Mouse (Mus musculus) spleen, postnatal 10 days (tissue): ENCODE results near the gene Cabp4.

Experiments
- DNase-seq, 2 experiments: peaks; one replicate each; pipeline ENCODE4 v3.0.0; 2021 to 2022; ENCODE audit warnings: low spot score in 2 of 2

The Cabp4 gene

DNA sequence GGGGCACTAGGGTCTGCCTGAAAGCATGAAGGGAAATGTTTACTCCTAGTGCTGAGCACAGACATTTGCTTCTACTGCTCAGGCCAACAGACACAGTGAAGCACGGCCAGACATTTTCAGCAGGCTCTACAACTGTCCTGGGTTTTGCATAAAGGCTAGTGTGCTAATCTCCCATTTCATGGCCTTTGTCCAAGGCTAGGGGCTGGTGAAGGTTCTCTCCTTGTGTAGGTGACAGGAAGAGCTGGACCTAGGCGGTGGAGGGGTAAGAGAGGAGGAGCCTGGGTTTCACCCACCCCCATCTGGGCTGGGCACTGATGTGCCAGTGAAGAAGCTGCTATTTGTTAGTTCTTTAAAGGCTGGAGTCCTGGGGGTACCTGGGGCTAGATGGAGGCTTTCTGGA is 20.9 kb upstream of the Cabp4 start:
- DNase-seq = no peak

DNA sequence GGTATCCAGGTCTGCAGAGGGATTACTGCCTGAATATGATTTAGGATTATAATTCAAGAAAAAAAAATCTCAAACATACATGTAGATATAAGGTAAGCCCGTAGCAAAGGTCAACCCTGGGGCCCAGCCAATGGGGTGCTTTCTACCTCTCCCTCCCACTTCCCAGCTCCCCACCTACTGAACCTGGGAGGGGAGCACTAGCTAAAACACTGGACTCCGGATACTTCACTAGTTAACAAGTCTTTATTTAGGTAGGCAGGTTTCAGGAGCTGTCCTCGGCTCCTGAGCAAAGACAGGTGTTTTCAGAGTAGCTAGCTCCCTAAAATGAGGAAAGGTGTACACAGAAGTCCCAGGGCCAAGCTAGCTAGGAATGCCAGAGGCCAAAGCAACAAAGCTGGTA is 20.3 kb upstream of the Cabp4 start:
- no peak for DNase-seq

DNA sequence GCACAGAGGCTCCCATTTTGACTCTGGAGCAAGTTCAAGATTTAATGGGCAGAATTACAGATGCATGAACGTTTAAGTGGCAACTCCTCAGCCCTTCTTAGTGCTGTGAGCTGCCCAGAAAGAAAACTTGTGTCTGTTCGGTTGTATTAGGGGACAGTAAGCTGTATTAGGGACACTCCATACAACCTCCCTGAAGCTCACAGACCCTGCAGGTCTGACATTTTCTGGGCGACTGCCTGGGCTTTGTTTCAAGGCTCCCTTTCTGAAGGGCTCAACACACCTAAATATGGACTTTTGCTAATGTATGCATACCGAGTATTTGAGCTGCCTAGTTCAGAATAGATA is 19.7 kb upstream of the Cabp4 start:
- DNase-seq = no peak

DNA sequence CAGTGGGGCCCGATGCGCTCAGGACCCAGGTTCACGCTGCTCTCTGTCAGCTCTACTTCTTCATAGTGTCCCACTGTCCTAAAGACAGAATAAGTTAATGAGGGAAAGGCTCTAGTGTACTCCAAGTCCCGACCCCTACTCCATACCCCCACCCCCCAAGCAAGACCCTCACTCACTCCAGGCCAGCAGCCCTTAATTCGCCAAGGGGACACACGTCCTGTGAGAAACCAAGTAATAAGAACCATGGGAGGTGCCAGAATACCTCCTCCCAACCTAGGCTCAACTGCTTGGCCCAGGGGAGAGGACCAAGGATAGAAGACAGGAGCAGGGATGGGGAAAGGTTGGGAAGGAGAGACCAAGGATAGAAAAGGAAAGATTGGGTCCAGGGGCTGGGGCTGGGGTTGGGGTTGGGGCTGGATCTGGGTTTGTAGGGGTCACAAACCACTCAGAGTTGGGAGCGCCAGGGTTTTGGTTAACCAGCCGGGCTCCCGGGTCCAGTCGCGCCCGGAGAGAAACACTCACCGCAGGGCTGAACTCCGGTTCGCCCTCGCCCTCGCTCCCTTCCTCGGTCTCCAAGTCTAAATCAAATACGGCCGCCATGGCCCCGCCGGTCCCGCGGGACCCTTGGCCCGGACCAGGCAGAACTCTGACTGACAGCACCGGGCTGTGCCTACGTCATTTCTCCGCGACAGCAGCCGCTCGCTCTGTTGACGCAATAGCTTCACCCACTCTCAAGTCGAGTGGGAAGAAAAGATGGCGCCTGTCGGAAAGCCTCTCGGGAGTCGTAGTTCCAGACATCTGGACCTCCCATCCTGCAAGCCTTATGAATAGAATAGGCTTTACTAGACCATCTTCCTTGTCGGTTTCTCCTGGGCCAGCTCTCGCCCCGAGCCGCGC is 19.1 kb upstream of the Cabp4 start, which contains the start of gene Rps6kb2:
Gene Rps6kb2, minus strand, starts transcription at position 709 of the 897 bp plus-strand sequence.
- DNase-seq = peak; percentile 95 to 97

DNA sequence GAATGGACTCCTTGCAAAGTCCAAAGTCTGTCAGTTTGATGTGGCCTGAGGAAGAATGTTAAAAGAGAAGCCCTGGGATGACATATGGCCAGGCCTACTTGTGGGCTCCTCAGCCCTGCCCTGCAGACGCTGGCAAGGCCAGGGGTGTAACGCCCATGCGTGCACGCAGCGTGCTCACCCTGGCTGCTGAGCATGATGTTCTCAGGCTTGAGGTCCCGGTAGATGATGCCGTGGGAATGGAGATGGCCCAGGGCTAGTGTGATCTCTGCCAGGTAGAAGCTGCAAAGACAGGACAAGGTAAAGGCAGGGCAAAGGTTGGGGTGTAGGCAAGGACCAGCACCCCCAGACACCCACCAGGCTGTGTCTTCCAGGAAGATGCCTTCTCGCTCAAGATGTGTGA is 15.2 kb upstream of the Cabp4 start:
- DNase-seq = no peak

DNA sequence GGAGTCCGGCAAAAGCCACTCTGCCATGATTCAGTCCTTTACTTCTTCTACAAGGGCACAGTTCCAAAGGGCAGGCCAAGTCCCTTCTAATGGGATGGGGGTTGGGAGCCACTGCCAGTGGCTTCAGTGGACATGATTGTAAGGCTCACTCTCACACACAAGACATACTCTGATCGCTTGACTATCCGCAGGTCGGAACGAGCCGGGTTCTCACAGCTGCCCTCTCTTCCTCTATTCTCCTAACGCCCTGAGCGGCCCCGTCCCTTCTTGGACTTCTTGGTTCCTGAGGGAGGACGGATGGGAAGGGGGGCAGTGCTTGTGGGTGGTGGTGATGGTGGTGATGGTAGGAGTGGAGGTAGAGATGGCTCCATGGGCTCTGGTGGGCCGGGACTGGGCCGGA is 12.9 kb upstream of the Cabp4 start:
- DNase-seq = no peak

DNA sequence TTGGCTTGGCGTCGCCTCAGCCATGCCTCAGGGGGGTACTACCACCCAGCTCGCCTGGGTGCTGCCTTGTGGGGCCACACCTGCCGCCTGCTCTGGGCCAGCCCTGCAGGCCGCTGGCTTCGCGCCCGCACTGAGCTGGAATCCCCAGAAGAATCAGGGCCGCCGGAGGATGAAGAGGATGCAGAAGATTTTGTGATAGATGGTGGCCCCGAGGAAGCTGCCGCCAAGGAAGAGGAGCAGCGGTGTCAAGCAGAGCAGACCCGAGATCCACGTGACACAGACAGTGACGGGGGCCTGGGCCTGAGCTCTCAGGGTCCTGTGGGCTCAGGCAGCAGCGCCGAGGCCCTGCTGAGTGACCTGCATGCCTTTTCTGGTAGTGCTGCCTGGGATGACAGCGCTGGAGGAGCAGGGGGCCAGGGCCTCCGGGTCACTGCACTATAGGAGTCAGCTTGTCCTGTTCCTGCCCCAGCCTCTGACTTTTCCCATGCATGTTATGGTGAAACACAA is 12.3 kb upstream of the Cabp4 start:
- DNase-seq = no peak

DNA sequence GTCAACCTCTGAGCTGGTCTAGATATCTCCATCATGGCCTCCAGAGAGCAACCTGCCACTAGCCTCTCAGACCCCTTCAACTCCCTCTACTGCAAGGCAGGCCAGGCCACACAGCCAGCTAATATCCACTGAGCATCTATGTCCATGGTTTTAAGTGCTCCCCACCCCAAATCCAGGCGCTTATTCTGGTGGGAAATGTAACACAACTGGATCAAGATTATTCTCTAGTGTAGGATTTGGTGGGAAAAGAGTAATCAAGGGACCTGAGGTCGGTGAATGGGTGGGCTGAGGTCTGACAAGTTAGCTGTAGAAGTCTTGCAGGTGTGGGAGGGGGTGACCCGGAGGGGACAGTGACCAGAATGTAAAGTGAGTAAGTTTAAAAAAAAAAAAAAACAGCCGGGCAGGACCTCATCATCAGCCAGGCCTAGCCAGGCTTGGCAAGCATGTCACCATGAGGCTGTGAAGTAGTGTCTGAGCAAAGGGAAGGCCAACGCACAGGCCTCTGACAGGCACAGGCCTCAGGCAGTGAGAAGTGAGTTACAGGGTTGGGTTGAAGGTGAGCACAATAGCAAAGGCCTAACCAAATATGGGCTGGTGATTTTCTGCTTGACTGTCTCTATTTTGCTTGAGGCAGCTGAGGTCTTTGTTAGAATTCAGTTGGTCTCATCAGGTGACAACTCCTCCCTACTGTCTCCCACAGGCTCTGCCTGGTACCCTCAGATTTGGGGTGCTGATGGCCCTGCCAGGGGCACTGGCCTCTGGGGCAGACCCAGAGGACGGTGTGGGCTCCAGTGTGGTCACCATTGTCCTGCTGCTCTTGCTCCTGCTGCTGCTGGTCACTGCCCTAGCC is 11.6 kb upstream of the Cabp4 start:
- DNase-seq = peak; percentile 31 to 58

DNA sequence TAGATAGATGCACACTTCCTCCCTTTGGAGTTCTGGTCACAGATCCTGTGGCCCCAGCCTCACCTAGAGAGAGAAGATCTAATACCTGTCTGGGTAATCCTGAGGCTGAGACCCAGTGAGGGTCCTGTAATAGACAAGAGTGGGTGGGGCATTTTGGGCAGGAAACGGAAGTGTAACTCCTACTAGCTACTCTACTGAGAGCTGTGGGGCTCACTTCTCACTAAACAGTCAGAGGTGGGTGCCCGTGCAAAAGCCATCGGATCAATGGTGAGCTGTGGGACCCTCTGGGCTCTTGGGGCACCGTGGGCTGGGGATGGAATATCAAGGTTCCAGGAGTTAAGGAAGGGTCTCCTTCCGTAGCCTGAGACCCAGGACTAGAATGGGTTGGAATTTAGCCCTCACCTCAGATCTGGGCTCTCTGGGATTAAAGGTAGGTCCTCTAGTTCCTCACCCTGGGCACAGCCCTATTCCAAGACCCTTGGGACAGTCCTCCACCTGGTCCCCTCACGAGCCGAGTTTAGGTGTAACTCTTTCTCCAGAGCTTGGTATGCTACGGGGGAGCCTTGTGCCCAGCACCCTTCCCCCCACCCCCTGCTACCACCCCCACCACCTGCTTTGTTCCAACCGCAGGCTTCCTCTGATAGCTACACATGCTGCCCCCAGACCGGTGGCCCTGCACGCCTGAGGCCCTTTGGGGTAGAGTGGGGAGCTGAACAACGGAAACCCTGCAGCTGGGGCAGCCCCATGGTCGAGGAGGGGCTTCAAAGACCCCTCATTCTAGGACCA is 10.8 kb upstream of the Cabp4 start:
- DNase-seq = peak in 1 of 2 experiments; percentile 73

DNA sequence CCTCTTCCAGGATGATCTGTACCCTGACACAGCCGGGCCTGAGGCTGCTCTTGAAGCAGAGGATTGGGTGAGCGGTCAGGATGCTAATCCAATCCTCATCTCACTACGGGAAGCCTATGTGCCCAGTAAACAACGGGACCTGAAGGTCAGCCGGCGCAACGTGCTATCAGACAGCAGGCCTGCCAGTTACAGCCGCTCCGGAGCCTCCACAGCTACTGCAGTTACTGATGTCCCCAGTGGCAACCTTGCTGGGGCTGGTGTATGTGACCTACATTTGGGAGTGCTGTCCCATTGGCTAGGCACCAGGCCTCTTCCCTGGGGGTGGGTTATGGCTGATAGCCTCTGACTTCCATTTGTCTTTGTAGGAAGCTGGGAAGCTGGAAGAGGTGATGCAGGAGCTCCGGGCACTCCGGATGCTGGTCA is 9.4 kb upstream of the Cabp4 start, which contains the start of gene Ptprcap:
Gene Ptprcap, plus strand, starts transcription at position 373 of the 423 bp plus-strand sequence.
- DNase-seq = no peak

DNA sequence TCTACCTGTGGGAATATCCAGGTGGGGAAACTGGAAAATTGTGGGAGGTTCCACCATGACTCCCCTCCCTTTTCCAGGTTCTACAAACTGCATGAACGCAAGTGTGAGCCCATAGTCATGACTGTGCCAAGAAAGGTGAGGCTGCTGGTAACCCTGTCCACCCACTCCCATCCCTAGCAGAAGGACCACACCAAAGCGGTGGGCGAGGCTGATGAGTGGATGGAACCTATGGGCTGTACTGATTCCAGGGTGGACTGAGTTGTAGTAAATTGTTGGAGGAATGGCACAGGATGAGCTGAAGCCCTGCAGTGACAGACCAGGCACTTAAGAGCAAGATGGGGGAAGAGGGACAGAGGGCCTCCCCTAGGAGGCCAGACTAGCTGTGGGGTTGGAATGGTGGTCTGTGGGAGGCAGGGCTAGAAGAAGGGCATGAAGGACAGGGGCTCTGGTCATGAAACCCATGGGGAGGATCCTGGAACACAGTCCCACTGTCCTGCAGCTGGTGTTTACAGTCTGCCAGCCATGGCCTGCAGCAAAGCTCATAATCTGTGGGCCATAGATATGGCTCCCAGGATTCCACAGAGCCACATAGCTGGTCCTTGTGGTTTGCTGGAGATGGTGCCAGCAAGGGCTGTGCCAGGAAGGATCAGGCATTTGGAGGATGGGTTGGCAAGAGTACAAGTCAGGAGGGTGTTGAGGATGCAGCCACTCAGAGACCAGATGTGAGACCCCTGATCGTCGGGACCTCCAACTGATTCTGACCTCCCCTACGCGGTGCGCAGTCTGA is 8.8 kb upstream of the Cabp4 start:
- no peak for DNase-seq

DNA sequence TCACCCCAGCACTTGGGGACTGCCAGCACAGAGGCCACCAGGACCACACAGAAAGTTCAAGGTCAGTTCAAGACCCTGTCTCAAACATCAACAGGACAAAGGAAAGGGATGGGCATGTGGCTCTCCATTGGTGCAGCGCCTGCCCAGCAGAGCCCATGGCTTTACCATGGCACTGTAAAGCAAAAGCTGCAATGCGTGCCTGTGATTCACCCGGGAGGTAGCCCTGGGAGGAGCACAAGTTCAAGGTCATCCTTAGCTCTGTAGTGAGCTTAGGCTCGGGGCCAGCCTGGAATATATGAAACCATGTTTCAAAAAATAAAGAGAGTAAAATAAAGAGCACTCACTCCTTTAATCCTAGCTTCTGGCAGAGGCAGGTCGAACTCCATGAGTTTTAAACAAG is 8.1 kb upstream of the Cabp4 start:
- no peak for DNase-seq

DNA sequence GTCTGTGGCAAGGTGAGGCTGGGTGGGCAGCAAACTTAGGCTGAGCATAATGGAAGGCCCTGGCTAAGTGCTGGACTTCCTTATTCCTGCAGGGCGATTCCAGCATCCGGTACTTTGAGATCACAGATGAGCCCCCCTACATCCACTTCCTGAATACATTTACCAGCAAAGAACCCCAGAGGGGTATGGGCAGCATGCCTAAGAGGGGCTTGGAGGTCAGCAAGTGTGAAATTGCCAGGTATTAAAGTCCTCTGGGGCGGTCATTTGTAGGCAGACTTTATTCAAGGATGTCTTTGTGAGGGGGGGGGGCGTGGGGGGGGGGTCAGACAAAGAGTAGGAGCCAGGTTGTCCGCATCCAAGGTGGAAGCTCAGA is 7.6 kb upstream of the Cabp4 start:
- no peak for DNase-seq

DNA sequence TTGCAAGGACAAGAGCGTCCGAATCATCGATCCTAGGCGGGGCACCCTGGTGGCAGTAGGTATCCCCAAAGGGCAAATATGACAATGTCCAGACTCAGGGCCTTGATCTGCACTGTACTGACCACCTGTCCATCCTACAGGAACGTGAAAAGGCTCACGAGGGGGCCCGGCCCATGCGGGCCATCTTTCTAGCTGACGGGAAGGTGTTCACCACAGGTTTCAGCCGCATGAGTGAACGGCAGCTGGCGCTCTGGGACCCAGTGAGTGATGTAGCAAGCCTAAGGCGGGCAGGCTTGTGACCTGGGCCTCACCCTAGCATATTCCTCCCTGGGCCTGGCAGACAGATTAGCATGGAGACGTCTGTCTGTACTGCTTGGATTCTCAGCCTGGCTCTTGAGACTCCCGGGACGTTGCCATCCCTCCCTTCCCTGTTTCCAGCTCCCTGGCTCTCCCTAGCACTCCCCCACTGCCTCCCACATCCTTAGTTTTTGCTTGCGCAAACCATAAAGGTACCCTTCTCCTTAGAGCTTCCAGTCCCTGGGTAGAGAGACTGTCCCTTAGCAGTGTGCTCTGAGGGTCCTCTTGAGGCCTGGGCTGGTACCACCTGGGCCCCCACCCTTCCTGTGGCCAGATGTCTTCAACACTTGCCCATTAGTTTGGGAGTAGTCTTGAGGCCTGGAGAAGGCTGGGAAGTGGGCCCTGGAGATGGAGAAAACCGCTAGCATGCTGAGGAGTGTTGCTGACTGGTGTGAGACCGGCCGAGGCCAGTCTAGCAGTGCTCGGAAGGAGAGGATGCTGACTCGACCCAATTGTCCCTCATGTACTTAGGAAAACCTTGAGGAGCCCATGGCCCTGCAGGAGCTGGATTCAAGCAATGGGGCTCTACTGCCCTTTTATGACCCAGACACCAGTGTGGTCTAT is 7.0 kb upstream of the Cabp4 start:
- no peak for DNase-seq

DNA sequence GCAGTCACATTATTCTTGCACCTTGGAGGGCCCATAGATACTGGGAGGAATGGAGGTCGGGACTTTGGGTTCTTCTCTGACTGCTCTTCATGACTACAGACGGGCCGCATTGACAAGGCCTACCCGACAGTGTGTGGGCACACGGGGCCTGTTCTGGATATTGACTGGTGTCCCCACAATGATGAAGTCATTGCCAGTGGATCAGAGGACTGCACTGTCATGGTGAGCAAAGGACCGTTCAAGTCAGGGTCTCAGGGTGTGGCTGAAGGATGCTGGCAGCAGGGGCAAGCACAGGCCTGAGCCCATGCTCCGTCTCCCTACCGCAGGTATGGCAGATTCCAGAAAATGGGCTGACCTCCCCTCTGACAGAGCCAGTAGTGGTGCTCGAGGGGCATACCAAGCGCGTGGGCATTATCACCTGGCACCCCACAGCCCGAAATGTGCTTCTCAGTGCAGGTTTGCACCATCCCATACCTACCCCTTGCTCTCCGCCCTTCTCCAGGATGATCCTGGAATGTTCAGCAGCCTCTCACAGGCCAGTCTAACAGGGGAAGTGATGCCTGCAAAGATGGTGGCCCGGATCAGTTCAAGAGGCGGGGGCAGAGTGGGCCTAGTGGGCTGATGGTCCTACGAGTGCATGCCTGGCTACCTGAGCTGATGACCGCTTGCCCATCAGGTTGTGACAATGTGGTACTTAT is 6.1 kb upstream of the Cabp4 start:
- no peak for DNase-seq

DNA sequence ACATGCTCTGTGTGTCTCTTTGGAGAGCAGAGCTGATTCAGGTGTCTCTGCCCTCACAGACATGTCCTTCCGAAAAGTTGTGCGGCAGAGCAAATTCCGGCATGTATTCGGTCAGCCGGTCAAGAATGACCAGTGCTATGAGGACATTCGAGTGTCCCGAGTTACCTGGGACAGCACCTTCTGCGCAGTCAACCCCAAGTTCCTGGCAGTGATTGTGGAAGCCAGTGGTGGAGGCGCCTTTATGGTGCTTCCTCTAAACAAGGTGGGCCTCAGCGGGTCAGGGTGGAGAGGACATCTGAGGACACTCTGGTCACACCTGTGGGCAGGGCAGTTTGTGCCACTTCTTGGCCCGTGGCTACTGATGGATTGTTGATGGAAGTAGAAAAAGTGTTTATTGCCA is 5.5 kb upstream of the Cabp4 start:
- DNase-seq = no peak

DNA sequence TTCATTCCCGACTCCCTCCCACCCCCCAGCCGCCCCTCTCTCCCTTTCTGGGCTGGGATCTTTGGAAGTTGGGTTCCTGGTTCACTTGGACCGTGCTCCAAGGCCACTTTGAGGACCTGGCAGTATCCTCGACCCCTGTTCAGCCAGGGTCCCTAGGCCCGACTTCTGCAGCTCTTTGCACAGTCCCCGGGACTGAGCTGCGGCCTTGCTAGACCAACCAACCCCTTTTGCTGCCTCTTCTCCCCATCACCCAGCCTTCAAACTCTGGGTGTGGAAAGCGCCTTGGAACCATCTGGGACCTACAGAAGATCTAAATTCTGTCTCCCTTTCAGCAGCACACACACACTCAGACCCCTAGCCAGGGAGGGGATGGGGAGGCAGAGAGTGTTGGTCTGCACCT is 5.0 kb upstream of the Cabp4 start:
- DNase-seq = peak in 1 of 2 experiments; percentile 35

DNA sequence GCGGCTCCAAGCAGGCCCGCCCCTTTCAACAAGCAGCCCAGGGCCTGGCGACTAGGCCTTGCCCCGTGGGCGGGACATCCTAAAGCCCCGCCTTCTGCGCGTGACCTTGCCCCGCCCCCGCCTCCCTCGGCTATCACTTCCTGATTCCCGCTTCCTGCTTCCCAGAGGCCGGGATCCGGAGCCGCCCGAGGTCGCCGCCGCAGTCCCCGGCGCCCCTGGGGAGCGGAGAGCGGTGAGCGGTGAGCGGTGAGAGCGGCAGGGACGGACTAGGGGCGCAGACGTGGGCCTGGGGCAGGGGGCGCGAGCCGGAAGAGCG is 4.6 kb upstream of the Cabp4 start, which contains the start of gene Coro1b:
Gene Coro1b, plus strand, starts transcription at position 129 of the 316 bp plus-strand sequence.
- peak; percentile 93 to 96 for DNase-seq

DNA sequence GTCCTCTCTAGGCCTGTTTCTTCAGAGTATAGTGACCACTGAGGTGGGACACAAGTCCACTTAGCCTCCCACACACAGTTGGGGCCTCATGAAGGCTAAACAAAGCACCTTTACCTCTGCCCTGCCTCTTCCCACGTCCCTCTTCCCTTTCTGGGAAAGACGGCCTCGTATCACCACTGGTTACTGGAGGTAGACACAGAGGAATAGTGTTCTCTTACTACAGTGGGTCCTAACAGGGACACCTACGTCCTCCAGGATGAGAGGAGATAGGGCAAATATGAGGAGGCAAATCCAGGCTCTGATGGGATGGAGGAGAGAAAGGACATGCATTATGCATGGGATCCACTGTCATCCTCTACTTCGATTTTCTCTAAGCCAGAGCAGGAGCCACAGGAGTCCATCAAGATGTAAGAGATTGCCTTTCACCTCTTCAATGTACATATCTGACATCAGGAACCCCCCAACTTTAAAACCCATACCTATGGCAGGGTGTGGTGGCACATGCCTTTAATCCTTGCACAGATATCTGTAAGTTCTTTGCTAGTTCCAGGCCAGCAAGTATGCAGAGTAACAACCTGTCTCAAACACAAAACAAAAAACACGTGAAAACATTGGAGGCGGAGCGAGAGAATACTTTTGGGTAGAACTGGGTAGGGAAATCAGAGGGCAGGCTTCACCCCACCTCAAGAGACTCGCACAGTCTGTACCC is 4.1 kb upstream of the Cabp4 start:
- DNase-seq = no peak
